In genomic region chr9:22309651-22310050, GRCm38 (mm10) we compare ENCODE assay signal across 22 mouse cellular contexts. TPM values are rescaled to one million over a fixed set of nuclear protein-coding genes. Genes with fewer than 3 reads are reported as not detected.
DNase-seq lines count a peak whose midpoint lies in the region; ATAC-seq and TF ChIP-seq lines count a peak whose summit lies in the region.
"Had no signal": no experiment of that assay in that cellular context is flagged by ENCODE, and none has a peak within 500 bp of the region (broad histone marks: within the 10 kb centered on the region; RNA-seq: fewer than 3 reads in every experiment).

No protein-coding gene starts in this region.

- no peak overlapping the region for H3K4me3 ChIP-seq in kidney, embryonic 16.5 days (ENCODE audit: low read length)
- no peak overlapping the region for H3K4me3 ChIP-seq in MEL (ENCODE audit: control insufficient read depth in 1 of 2, insufficient read depth in 1 of 2, low read depth in 2 of 2, low read length in 2 of 2)
- no peak overlapping the region for H3K4me3 ChIP-seq in limb, embryonic 10.5 days
- H3K4me3 ChIP-seq: forebrain, embryonic 13.5 days; hindbrain, embryonic 15.5 days; intestine, embryonic 15.5 days; layer of hippocampus, adult 2 months; limb, embryonic 15.5 days; midbrain, embryonic 10.5 days had no signal

- H3K36me3 ChIP-seq in kidney, embryonic 16.5 days (ENCODE audit: insufficient read depth, low read length) = peaks cover 7% of the 10 kb centered on the region
- peaks cover 0 to 16% of the 10 kb centered on the region in 2 experiments; a peak in 2 of 4 replicates for H3K36me3 ChIP-seq in MEL (ENCODE audit: control insufficient read depth in 1 of 2, insufficient read depth in 2 of 2, low read length in 2 of 2)
- H3K36me3 ChIP-seq in limb, embryonic 10.5 days = peaks cover 15% of the 10 kb centered on the region
- H3K36me3 ChIP-seq: intestine, embryonic 15.5 days had no signal

- no peak overlapping the region for H3K9ac ChIP-seq in kidney, embryonic 16.5 days (replicated peaks; ENCODE audit: low read length)
- H3K9ac ChIP-seq in MEL (ENCODE audit: control insufficient read depth, low read depth, low read length, poor library complexity, severe bottlenecking) = no peak overlapping the region
- H3K9ac ChIP-seq: forebrain, embryonic 13.5 days; hindbrain, embryonic 15.5 days; intestine, embryonic 15.5 days; limb, embryonic 15.5 days; liver, postnatal 0 days had no signal

- TF ChIP-seq CTCF in MEL (IDR thresholded peaks at IDR 0.05 in 2 of 3, conservative IDR thresholded peaks at IDR 0.05 in 1 of 3; ENCODE audit: control insufficient read depth in 1 of 3, insufficient read depth in 1 of 3, low read depth in 2 of 3, low read length in 3 of 3, poor library complexity in 1 of 3, severe bottlenecking in 1 of 3) = no peak

- no peak overlapping the region for H3K4me2 ChIP-seq in kidney, embryonic 16.5 days (replicated peaks; ENCODE audit: low read depth, low read length)
- H3K4me2 ChIP-seq: forebrain, embryonic 13.5 days; hindbrain, embryonic 15.5 days; intestine, embryonic 15.5 days; limb, embryonic 15.5 days had no signal

- H3K9me3 ChIP-seq in kidney, embryonic 16.5 days (ENCODE audit: low read length) = peaks cover 25% of the 10 kb centered on the region
- H3K9me3 ChIP-seq in MEL (replicated peaks; ENCODE audit: insufficient read depth, low read length) = no peaks in the 10 kb centered on the region
- H3K9me3 ChIP-seq in limb, embryonic 10.5 days (replicated peaks) = no peaks in the 10 kb centered on the region
- H3K9me3 ChIP-seq: hindbrain, embryonic 15.5 days; intestine, embryonic 15.5 days; limb, embryonic 15.5 days had no signal

- ATAC-seq in kidney, embryonic 16.5 days (ENCODE audit: low FRiP score, low TSS enrichment) = no peak
- ATAC-seq: forebrain, embryonic 13.5 days; intestine, embryonic 15.5 days; liver, postnatal 0 days had no signal

- TF ChIP-seq EP300 in MEL (IDR thresholded peaks at IDR 0.05; ENCODE audit: low read depth in 1 of 2, low read length in 2 of 2) = no peak

- no peaks in the 10 kb centered on the region for H3K27me3 ChIP-seq in kidney, embryonic 16.5 days (ENCODE audit: insufficient read depth, low read length)
- no peaks in the 10 kb centered on the region for H3K27me3 ChIP-seq in MEL (ENCODE audit: control insufficient read depth in 1 of 2, insufficient read depth in 2 of 2, low read length in 2 of 2)
- no peaks in the 10 kb centered on the region for H3K27me3 ChIP-seq in limb, embryonic 10.5 days (ENCODE audit: low read depth, poor library complexity, severe bottlenecking)
- H3K27me3 ChIP-seq: forebrain, embryonic 13.5 days; hindbrain, embryonic 15.5 days; intestine, embryonic 15.5 days; limb, embryonic 15.5 days had no signal

- H3K27ac ChIP-seq in kidney, embryonic 16.5 days (ENCODE audit: low read length) = no peak overlapping the region
- no peak overlapping the region for H3K27ac ChIP-seq in MEL (ENCODE audit: control insufficient read depth, low read depth, low read length)
- H3K27ac ChIP-seq in limb, embryonic 10.5 days = no peak overlapping the region
- H3K27ac ChIP-seq: forebrain, embryonic 13.5 days; hindbrain, embryonic 15.5 days; intestine, embryonic 15.5 days; layer of hippocampus, adult 2 months; limb, embryonic 15.5 days; midbrain, embryonic 10.5 days had no signal

- DNase-seq in cerebellum, postnatal 10 days = peak; percentile 23 to 38
- no peak for DNase-seq in cerebellum, postnatal 4 days (ENCODE audit: low spot score in 2 of 2)
- peak; percentile 36 to 38 for DNase-seq in kidney, adult 8-10 months
- DNase-seq in MEL (ENCODE audit: low read depth, low spot score) = no peak
- DNase-seq in fibroblast of lung, adult 2 months (ENCODE audit: low read depth) = peak; percentile 96
- DNase-seq in urinary bladder, postnatal 36 days (ENCODE audit: low spot score in 2 of 2) = no peak
- DNase-seq in limb, embryonic 10.5 days (ENCODE audit: low spot score) = no peak
- DNase-seq: adrenal gland, postnatal 10 days; cerebellum, adult 9-11 months; heart, postnatal 4 days; layer of hippocampus, postnatal 36 days; liver, postnatal 0 days; right cerebral cortex, adult 18-20 months; thymus, postnatal 14 days had no signal

- H3K79me2 ChIP-seq in MEL (ENCODE audit: control insufficient read depth, insufficient read depth, low read length, poor library complexity) = no peaks in the 10 kb centered on the region

- TF ChIP-seq POLR2A in MEL (IDR thresholded peaks at IDR 0.05; ENCODE audit: control insufficient read depth in 1 of 2, insufficient read depth in 1 of 2, low read depth in 1 of 2, low read length in 2 of 2, poor library complexity in 1 of 2) = no peak

- no peak for TF ChIP-seq RAD21 in MEL (IDR thresholded peaks at IDR 0.05; ENCODE audit: low read depth, low read length)

- 88% methylated on average over 5 of the region's 5 CpGs for WGBS in kidney, embryonic 16.5 days
- WGBS in limb, embryonic 10.5 days = 93% methylated on average over 5 of the region's 5 CpGs

- H3K4me1 ChIP-seq in kidney, embryonic 16.5 days (ENCODE audit: insufficient read depth, low read length) = peaks cover 7% of the 10 kb centered on the region; the same call in 1 of the 2 replicates
- H3K4me1 ChIP-seq in MEL (ENCODE audit: control insufficient read depth in 1 of 2, insufficient read depth in 2 of 2, low read length in 2 of 2) = peaks cover 0 to 11% of the 10 kb centered on the region in 2 experiments; a peak in 3 of 4 replicates
- H3K4me1 ChIP-seq in limb, embryonic 10.5 days = peaks cover 9% of the 10 kb centered on the region

TF ChIP-seq in MEL, 35 proteins besides CTCF, POLR2A, EP300 and RAD21:
- TF ChIP-seq MAFK (IDR thresholded peaks at IDR 0.05; ENCODE audit: borderline replicate concordance, low read depth, low read length) (no peak), ETS1 (IDR thresholded peaks at IDR 0.05; ENCODE audit: low read depth, low read length) (peak; percentile 73), TCF12 (IDR thresholded peaks at IDR 0.05; ENCODE audit: low read depth, low read length) (peak; percentile 27; the same call in 1 of the 2 replicates)

RNA-seq across cellular contexts. Expression of gene Zfp810, which starts 2.2 kb away (rescaled TPM):
- 20.7 and 23.0 TPM in 2 replicates for polyA plus RNA-seq in kidney, embryonic 16.5 days (2015; fragmentation: Nextera tagmentation; extraction: Ambion mirVana)
- not detected in 2 replicates for total RNA-seq in MEL (2012; rRNA removed)
- polyA plus RNA-seq in MEL (2012; ENCODE audit: insufficient read depth in 1 of 2, insufficient read length in 2 of 2, low read depth in 1 of 2, low replicate concordance in 2 of 2, missing spikeins in 1 of 2) = under 1 TPM in 1 of 2 experiments, not detected in 1; 0.13 TPM
- polyA plus RNA-seq in limb, embryonic 10.5 days (2016; fragmentation: Nextera tagmentation; extraction: Ambion mirVana) = 23.3 and 36.1 TPM in 2 replicates

RNA-seq across cellular contexts. Expression of gene Zfp599, which starts 50.0 kb away (rescaled TPM):
- polyA plus RNA-seq in kidney, embryonic 16.5 days (2015; fragmentation: Nextera tagmentation; extraction: Ambion mirVana) = 4.9 and 5.2 TPM in 2 replicates
- total RNA-seq in MEL (2012; rRNA removed) = 10.5 and 12.1 TPM in 2 replicates
- 1 to 10 TPM in 1 of 2 experiments, not detected in 1; 7.6 TPM for polyA plus RNA-seq in MEL (2012; ENCODE audit: insufficient read depth in 1 of 2, insufficient read length in 2 of 2, low read depth in 1 of 2, low replicate concordance in 2 of 2, missing spikeins in 1 of 2)
- polyA plus RNA-seq in limb, embryonic 10.5 days (2016; fragmentation: Nextera tagmentation; extraction: Ambion mirVana) = 8.7 and 9.5 TPM in 2 replicates
- total RNA-seq: gastrocnemius, adult 8-10 months had no signal

Comparison
In these comparisons a context has a peak if more than half of its experiments do, and no peak if none do; other contexts are left out.
1. DNase-seq: peak in cerebellum, postnatal 10 days (2 of 2), kidney, adult 8-10 months (2 of 2) and fibroblast of lung, adult 2 months (single experiment); none in cerebellum, postnatal 4 days (0 of 2), MEL (single experiment), urinary bladder, postnatal 36 days (0 of 2) and limb, embryonic 10.5 days (single experiment).